Mouse (Mus musculus): Measurements from ENCODE around the gene Nbas.

Gene Nbas

DNA sequence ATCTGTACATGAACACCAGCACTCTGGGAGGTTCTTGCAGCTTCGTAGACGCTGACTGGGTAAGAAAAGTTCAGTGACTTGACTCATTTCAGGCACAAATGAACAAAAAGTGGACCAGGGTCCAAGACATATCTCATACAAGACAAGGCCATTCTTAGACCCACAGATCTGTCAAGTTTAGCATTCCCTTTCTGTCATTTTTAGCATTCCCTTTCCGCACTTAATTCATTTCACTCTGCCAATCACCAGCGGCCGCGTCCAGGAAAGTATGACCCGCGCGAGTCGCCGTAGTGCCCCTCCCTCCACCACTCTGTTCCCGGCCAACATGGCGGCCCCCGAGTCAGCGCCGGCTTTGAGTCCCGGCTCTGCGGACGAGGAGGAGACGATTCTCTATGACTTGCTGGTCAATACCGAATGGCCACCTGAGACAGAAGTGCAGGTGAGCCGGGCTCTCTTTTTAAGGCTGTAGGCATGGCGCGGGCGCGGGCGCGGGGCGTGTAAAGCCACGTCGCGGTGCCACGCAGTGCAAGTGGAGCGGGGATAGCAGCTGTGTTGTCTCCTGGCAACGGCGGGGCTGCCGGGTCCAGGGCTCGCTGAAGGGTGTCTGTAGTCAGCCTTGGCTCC lies at the start of gene Nbas:
TSS of gene Nbas (plus strand) at position 308 of the 624 bp plus-strand sequence.
- in situ Hi-C loops (cut with MboI, MseI) = no loop called here

DNA sequence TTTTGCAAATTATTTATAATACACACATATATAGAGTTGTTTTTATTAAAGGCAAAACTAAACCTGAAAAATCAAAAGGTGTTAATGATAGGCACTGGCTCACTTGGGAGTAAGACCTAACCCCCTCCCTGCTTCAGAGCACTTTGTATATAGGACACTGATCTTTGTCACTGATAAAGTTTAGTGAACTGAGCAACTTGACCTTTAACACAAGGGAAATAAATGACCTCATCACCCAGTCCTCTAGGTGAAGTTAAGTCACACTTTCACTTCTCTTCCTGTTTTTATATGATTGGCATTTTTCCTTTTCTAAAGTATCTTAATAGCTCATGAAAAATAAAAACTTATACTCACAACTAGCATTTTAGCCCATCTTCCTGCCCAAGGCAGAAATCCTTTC lies 26.5 kb upstream of the Nbas start:
- in situ Hi-C loops (cut with MboI, MseI) = loop anchor here in 1 of 2 experiments (25.0 kb wide), 1 partner anchor 1930 kb away; no protein-coding TSS in a partner anchor

DNA sequence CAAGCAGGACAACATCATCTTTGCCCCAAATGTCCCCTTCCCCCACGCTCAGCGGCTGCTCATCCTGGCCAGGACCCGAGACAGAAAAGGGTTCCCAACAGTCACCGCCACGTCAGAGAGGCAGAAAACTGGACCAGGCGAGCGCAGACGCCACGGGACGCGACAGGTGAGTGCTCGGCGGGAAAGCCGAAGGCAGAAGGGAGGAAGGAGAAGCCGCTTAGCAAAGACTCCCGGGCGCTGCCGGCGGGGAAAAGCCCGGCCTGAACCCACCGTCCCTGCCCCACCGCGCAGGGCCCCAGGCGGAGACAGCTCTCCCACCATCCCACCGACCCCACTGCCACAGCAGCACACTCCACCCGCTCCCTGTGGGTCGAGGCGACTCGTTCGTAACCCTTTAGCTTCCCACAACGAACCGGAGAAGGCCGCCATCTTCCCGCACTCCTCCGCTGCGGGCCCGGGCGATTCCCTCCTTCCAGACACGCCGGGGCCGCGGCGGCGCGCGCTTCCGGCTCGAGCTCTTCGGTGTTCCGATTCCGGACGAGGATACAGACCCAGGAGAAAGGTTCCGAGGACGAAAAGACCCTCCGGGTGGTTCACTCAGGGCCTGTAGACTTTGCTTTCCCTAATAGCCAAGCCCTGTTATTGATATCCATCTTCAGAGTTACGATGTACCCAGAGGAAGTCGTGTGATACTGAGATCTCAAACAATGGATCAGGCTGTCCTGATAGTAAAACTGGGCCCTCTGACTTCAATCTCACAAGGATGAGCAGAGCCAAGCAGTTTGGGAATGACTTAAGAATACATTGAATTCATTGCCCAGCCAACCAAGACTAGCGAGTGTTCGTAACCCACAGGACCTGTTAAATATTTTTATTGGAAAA lies 20.0 kb upstream of the Nbas start, which contains the start of gene Ddx1:
TSS of gene Ddx1 (minus strand) at position 523 of the 882 bp plus-strand sequence.
- in situ Hi-C loops (cut with MboI, MseI) = loop anchor here in 1 of 2 experiments (25.0 kb wide), 1 partner anchor 1937 kb away; no protein-coding TSS in a partner anchor

DNA sequence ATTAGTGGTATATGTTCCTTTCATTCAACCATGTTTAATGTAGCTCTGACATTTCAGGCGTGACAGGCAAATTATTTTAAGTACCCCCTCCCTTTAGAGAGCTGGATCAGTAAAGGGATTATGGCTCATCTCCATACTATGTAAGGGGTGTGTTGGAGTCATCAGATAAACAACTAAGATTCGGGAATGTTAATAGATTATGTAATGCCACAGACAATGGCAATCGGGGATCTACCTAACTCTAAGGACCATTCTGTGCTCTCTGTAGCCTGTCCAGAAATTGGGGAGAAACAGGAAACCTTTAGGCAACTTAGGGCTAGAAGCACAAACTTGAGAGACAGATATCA lies 19.4 kb upstream of the Nbas start:
- in situ Hi-C loops (cut with MboI, MseI) = loop anchor here in 1 of 2 experiments (25.0 kb wide), 1 partner anchor 1937 kb away; no protein-coding TSS in a partner anchor

DNA sequence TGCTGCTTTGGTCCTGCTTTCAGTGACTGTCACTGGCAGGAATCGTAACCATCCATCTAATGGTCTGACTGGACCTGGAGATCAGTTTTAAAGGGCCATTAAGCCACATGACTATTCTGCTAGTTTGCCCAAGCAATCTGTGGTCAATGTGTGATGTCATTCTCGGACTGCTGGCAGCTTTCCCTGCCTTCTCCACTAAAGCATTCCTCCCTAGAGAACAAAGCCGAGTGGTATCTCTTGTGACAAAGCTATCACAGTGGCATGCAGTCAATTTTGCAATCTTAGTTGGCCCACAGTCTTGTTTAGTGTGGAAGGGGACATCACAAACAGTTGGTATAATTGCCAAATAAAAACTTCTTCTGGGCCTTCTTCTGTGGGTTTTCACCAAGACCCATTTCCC lies 13.9 kb upstream of the Nbas start:
- in situ Hi-C loops (cut with MboI, MseI) = no loop called here

DNA sequence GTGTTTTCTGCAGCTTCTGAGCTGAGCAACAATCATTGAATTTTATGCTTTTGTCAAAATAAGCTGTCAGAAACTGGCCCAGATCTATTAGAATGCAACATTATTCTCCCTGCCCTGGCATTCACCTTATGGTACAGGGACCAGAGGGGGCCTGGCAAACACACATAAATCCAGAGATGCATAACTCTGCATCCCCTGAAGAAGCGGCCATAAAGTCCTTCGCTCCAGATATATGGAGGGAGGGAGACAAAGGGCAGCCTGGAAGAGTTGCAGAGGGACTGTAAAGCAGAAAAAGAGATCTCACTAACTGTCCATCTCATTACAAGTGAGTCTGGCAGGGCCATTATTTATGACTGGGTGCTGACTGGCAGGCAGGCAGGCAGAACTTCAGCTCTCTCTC lies 13.2 kb upstream of the Nbas start:
- in situ Hi-C loops (cut with MboI, MseI) = no loop called here

DNA sequence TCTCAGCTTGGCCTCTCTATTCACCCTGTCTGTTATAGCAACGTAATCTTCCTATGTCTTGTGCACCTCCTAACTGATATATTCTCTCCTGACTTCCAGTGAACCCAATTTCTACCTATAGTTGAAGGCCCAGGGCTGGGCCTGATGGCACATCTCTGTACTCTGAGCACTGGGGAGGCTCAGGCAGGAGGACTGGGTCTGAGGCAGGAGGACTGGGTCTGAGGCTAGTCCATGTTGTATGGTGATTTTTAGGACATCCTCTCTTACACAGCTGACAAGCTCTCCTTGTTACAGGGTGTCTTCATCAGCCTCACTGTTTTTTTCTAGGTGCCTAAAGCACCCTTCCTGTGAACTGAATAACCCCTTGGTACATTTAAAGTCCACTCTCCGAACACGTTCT lies 521 bp upstream of the Nbas start:
- in situ Hi-C loops (cut with MboI, MseI) = no loop called here

DNA sequence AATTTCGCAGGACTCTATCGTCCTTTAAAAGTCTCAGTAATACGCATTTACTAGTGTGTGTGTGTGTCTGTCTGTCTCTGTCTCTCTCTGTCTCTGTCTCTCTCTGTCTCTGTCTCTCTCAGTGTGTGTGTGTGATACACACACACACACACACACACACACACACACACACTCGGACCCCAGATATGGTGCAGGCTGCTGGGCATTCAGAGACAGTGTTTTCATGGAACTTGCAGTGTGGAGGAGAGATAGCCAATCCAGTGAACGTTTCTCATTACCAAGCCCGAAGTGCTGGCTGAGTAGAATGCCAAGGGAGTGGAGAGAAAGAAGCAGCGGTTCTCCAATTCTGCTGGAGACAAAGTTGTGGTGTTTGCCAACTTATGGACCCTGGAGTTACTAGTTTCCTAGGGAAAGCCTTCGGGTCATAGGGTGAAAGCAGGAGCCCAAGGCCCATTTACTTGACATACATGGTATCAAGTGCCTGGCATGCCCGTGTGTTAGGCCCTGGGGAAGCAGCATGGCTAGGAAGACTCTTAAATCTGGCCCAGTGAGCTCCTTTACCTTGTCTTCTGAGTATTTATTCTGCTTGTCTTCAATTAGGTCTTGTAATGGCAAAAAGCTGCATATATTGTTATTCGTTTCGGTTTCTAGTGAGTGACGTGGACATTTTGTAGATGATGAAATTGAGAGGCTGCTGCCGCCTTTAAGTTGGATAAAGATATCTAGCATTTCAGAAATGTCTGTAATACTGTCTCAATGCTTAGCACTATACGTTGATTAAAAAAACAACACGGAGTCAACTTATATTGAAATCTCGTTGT lies 847 bp downstream of the Nbas start:
- in situ Hi-C loops (cut with MboI, MseI) = no loop called here

DNA sequence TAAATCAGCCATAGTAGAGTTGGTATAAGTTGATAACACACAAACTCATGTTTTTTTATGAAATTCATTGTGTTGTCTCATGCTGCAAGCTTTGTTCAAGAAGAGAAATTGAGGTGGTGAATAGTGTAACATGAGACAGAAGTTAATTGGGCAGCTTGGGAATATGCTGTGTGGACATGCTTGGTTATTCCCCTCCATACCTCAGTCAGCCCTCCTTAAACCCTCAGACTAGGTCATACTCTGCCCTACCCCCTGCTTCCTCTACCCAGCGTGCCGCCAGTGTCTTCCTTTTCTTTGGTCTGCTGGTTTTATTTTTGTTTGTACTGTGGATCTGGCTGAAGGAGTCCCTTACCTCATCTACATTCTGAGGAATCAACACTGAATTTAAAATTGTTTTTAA lies 22.5 kb downstream of the Nbas start:
- in situ Hi-C loops (cut with MboI, MseI) = no loop called here

DNA sequence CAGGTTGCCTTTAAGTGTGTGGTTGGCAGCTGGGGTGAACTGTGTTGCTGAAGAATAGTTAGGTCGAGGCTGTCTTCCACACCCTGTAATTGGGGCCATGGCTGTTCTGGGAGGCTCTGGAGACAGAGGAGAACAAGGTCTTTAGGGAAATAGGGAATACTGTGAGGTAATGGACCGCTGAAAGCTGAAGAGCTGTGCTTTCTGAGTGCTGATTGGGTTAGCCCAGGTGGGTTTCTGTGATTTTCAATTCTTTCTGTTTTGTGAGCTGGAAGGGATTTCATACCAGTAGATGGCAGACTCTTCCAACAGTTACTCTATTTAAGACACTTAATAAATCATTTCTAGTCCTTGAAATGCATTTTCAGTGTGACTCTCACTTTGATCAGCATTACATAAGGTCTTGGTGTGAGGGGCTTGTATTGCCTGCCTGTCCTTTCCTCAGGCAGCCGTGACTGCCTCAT lies 24.5 kb downstream of the Nbas start:
- in situ Hi-C loops (cut with MboI, MseI) = no loop called here

DNA sequence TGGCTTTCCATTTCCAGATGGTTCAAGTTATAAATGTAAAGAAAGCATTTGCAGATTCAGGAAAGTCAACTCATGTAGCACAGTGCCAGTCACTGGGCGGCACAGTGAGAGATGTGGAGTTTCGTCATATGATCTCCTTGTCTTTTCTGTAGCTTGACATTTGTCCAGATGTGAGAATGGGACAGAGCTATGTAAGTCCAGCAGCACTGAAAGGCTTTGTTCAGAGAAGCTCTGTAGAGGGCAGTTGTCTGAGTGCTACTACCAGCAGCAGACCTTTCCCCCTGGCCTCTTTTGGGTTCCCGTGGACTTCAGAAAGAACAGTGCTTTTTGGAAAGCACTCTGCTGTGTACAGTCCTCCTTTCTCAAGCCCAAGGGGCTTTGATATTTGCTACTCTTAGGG lies 34.1 kb downstream of the Nbas start:
- in situ Hi-C loops (cut with MboI, MseI) = loop anchor here in 1 of 2 experiments (10.0 kb wide), 1 partner anchor 1408 kb away; no protein-coding TSS in a partner anchor

DNA sequence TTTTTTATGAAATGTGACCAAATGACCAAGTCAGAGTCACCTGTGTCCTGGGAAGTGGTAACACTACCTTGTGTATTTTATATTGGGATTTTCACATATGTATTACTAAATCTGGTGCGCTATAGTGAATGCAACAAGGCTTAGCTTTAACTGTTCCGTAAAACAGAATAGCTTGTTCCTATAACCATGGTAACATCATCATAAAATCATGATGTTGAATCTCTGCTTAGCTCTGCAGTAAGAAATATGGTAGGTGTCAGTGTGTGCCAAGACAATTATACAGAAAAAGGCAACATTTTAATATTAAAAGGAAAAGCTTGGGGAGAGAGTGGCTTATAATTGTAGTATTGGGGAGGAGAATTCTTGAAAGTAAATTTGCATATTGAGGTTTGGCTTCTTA lies 45.0 kb downstream of the Nbas start:
- in situ Hi-C loops (cut with MboI, MseI) = no loop called here

DNA sequence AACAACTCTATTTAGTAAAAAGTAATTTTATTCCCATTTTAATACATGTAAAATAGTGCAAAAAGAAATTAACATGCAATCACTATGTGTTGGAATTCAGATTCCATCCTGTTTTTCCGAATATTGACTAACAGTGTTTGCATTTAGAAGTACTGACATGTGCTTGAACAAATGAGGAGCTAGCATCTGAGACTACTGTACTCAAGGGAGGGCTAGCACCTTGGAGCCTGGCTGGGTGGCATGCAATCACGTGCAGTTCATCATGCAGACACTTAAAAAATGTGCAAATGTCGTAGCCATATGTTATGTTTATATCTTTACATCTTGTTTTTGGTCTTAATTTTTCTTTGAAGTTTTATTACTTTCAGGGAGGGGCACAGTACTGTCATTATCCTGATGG lies 45.5 kb downstream of the Nbas start:
- in situ Hi-C loops (cut with MboI, MseI) = no loop called here

DNA sequence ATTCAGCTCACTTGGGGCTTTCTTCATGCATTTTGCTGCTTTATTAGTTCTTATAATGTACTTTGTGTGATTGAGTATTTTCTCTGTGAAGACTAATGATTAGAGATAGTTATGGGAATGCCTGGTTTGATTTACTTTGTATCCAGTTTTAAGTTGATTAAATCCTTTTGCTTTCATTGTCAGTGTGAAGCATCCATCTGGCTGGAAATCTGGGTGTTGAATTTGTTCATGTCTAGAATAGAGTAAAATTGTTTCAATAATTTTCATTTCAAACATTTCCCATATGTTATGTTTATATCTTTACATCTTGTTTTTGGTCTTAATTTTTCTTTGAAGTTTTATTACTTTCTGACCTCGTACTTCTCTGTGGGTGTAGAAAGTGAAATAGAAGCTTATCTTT lies 46.1 kb downstream of the Nbas start:
- in situ Hi-C loops (cut with MboI, MseI) = no loop called here

DNA sequence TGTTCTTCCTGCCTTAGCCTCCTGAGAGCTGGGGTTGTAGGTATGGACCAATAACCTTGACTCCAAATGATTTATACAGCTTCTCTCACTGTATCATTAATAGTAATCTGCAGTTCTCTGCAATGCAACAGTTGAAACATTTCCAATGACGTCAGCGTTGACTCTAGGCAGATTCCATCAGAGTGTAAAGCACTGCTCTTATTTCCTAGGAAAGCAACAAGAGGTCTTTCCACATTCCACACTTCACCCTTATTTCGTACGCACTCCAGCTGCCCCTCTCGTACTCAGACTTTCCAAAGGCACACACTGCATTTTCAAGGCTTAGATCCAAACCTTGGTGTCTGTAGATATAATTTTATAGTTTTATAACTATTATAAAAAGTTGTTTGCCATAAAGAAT lies 73.6 kb downstream of the Nbas start:
- in situ Hi-C loops (cut with MboI, MseI) = no loop called here

DNA sequence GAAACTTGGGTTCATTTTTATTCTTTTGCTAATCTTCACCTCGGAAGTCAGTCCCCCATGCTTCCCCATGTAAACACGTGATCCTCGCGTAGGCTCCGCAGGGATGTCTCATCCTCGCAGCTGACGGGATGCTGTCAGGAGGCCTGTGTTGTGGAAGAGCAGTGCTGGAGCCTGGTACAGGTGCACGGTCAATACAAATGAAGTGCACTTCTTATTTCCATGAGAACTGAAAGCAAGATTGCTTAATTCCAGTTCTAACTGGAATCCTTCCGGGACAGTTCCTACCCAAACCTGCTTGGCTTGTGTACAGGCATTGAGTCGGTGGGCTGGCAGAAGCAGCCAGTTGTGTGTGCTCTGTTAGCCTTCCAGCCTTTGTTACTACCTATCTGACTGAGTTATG lies 87.3 kb downstream of the Nbas start:
- in situ Hi-C loops (cut with MboI, MseI) = no loop called here

DNA sequence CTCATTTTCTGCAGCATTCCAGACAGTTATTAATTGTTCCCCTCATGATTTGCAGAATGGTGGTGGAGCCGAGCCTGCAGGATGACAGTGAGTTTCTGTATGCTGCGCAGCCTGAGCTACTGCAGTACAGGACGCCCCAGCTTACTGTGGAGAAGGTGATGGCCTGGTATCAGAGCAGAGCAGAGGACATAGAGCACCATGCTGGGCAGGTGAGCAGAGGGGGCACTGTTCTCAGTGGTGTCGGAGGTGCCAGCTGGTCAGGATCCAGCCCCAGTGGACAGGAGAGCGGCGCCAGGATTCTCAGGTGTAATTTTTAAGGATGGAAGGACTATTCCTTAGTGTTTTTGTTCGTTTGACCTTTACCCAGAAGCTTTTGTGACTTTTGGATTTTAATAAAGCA lies 87.8 kb downstream of the Nbas start:
- in situ Hi-C loops (cut with MboI, MseI) = no loop called here

DNA sequence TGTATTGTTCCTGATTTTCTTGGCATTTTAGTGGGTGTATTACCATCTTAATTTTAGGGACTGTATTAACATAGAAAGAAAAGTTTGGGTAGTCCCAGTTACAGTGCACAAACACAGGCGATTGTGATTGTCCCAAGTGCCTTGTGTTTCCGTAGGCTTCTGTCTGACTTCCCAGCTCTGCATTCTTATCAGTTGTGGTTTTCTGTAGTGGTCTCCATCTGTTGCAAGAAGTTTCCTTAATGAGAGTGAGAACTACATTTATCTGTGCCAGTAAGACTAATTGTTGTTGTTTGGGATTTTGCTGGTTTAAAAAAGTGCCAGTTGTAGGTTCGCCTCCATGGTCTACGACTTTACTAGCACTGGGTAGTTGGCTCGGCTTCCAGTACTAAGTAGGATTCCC lies 88.3 kb downstream of the Nbas start:
- in situ Hi-C loops (cut with MboI, MseI) = no loop called here

DNA sequence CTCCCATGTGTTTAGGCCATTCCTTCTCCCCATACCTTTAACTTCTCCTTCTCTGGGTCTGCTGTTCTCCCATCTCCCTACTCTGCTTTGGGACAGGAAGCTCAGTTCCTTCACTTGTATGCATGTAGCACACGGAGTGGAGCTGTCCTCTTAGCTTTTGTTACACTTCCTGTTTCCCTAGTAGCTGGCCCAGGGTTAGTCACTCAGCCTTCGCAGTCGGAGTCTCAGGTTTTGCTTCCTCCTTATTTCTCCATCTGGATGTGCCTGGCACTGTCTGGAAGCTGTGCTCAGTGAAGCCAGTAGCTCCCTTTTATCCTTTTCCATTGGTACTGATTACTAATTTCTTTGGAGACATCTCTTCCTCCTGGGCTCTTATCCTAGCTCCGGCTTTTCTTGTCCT lies 89.9 kb downstream of the Nbas start:
- in situ Hi-C loops (cut with MboI, MseI) = no loop called here

DNA sequence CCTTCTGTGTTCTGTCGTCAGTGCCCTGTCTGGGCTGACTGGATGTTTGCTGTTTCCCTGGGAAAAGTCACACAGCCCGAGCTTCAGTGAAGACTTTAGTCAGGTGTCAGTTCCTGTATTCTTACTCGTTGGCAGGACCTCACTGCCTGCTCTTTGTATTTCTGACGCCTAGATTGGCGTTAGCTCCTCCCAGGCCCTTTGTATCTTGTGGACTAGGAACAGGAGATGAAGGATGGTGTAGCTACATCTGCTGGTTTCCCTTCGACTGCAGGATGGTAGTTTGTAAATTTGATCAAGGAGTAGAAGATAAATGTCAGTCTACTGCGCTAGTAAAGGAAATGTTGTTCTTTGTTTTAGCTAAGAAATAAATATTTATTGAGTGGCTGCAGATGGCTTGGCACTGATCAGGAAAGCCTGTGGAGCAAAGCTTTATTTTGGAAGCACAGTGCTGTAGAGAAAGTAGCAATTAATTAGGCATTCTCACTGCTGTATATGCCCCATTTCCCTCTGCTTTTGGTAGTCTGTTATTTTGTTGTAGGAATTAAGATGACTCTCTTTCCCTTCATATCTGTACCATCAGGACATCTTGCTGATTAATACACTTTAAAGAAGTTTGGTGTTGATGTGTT lies 91.4 kb downstream of the Nbas start:
- in situ Hi-C loops (cut with MboI, MseI) = no loop called here

DNA sequence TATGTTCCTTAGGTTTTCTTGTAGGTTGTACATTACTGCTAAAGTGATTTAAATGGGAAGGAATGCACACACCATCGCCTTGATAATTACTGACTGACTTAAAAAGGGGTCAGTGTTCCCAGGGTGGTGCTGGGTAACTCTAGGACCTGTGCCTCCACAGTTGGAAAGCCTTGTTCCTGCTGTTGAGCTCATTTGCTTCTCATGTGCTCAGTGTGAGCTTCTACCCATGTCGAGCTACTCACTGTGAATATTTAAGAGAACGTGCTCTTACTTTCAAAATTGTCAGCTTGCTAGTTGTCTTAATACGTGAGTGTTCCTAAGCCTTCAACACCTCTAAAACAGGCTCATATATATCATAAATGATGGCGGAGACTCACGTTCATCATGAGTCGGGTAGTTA lies 112.6 kb downstream of the Nbas start:
- in situ Hi-C loops (cut with MboI, MseI) = no loop called here
